Mouse (Mus musculus) gastrocnemius, postnatal 4 days (tissue): ENCODE results near the gene Nms. TPM values are rescaled to one million over a fixed set of nuclear protein-coding genes. Genes with fewer than 3 reads are reported as not detected.

Experiments used
- DNase-seq, 2 experiments: peaks; one replicate each; pipeline ENCODE4 v3.0.0; 2021 to 2022; ENCODE audit warnings: low spot score in 2 of 2, mixed read lengths in 2 of 2
- total RNA-seq, 2 experiments: library from RNA; stranded (reverse); gene quantifications; 2 replicates each; pipeline ENCODE4 v1.2.3; 2021

The Nms gene
- total RNA-seq, 2 experiments from 2014 or later: not detected

- no peak for DNase-seq
Observed at GRCm38 (mm10) chr1:38992365-38992764, 53.4 kb downstream of the Nms start.

Other genes with a start within 250 kb of the Nms start
- gene Lonrf2, start 102.4 kb upstream of the Nms start, total RNA-seq: 1 to 10 TPM; 3.0 to 3.7 TPM
- gene Chst10, start 41.0 kb upstream of the Nms start, total RNA-seq: 1 to 10 TPM; 1.6 to 1.7 TPM
- gene Pdcl3, start 46.5 kb downstream of the Nms start, total RNA-seq: 10 to 100 TPM; 87.1 to 93.4 TPM